Mouse (Mus musculus) megakaryocyte, embryonic 14.5 days (primary cell): Measurements from ENCODE around the gene Nsun2.

Experiments used
- FLI1 ChIP-seq: IDR thresholded peaks from 2 replicates; pipeline ENCODE4 v1.6.1; 2012; ENCODE audit warnings: low read length, inconsistent platforms, mixed read lengths
- GATA1 ChIP-seq: IDR thresholded peaks from 3 replicates; pipeline ENCODE4 v1.6.1; 2012; ENCODE audit warnings: mixed read lengths, low read length, inconsistent platforms, borderline replicate concordance

DNA sequence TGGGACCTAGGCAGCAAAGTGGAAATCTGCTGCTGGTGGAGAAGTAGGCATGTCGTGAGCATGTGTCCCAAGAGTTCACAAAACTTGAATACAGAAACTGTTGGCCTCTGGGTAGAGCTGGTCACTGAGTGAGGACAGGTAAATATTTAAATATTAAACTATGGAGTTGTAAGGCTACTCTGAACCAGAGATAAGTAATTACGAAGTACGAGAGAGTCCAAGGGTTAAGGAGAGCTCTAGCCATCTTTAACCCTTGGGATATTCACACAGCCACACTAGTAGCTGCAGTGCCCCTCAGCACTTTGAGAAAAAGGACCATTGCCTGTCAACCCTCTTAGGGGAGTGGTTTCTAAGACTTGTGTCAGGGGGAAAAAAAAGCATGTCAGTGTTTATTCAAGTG, 102.8 kb downstream of the Nsun2 start:
- no peak for TF ChIP-seq FLI1
- TF ChIP-seq GATA1, result no peak
